ENCODE assay signal across 8 mouse cellular contexts in the genomic region with DNA sequence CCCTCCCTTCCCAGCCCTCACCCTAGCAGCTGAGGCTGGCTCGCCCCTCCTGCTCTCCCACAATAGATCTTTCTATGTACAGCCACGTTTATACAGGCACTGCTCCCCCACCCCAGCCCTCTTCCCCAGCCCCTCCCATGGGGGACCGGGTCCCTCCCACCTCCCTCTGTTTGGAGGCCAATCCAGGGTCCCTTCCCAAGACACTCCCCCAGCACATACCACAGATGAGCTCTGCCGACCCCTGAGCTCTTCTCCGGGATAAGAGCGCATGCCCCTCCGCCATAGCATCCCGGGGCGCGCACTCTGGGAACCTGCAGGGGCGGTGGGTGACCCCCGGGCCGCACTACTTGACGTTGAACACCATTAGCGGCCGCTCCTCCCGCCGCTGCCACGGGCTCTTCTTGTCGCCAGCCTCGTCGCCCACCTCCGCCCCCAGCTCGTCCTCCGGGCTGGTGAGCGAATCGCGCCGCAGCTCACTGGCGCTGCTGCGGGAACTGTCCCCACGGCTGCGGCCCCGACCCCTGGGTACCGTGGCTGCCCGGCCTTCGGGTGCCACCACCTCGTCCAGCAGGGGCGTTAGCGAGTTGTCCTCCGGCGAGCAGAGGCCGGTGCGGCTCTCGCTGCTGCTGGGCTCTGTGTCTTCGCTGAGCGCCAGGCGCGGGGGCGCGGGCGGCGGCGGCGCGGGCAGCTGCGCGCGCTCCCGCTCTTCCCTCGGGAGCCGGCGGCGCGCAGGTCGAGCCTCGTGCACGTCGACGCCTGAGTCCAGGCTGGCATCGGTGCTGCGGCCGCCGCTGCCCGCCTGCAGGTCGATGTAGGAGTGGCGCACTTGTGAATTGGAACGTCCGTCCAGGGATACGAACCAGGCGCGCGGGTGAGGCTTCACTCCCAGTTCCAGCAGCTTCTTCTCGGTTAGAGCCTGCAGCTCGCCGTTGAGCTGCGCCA. TPM values are rescaled to one million over a fixed set of nuclear protein-coding genes. Genes with fewer than 3 reads are reported as not detected.
DNase-seq lines count a peak whose midpoint lies in the region; ATAC-seq and TF ChIP-seq lines count a peak whose summit lies in the region.

No protein-coding gene starts in this region.

- peak overlapping the region; percentile 63 for H3K4me2 ChIP-seq in forebrain, embryonic 12.5 days
- peak overlapping the region; percentile 94 for H3K4me2 ChIP-seq in lung, embryonic 16.5 days (ENCODE audit: low read depth, low read length)

- H3K9ac ChIP-seq in forebrain, embryonic 12.5 days = peak overlapping the region; percentile 65
- peak overlapping the region; percentile 58 for H3K9ac ChIP-seq in lung, embryonic 16.5 days (ENCODE audit: low read length)

- peak; percentile 85 for DNase-seq in ES-CJ7 (ENCODE audit: low read depth, low spot score)
- DNase-seq in heart, postnatal 14 days = peak; percentile 65 to 75
- peak in 1 of 2 experiments; percentile 74 for DNase-seq in layer of hippocampus, adult 2 months (ENCODE audit: low spot score in 2 of 2)
- DNase-seq in retina, postnatal 1 day = peak; percentile 88
- no peak for DNase-seq in ovary, adult 18-20 months (ENCODE audit: low spot score)

- peaks cover 22% of the 10 kb centered on the region for H3K27me3 ChIP-seq in forebrain, embryonic 12.5 days
- H3K27me3 ChIP-seq in lung, embryonic 16.5 days (ENCODE audit: control insufficient read depth, insufficient read depth, low read depth, low read length) = no peaks in the 10 kb centered on the region

- peak; percentile 56 for ATAC-seq in forebrain, embryonic 12.5 days (ENCODE audit: low FRiP score)
- ATAC-seq in lung, embryonic 16.5 days (ENCODE audit: low read depth) = peak; percentile 61

- TF ChIP-seq POLR2A in bone marrow macrophage, adult 2 months (IDR thresholded peaks at IDR 0.05; ENCODE audit: borderline replicate concordance, low read depth, low read length) = no peak

- TF ChIP-seq CTCF in bone marrow macrophage, adult 2 months (IDR thresholded peaks at IDR 0.05; ENCODE audit: low read depth, low read length) = no peak
- TF ChIP-seq CTCF in layer of hippocampus, adult 2 months (conservative IDR thresholded peaks at IDR 0.05) = peak; percentile 61

- 4% methylated on average over 86 of the region's 87 CpGs for WGBS in forebrain, embryonic 12.5 days
- WGBS in lung, embryonic 16.5 days = 10% methylated on average over 86 of the region's 87 CpGs

- H3K4me1 ChIP-seq in bone marrow macrophage, adult 2 months (ENCODE audit: control insufficient read depth, insufficient read depth, low read length) = peaks cover 9% of the 10 kb centered on the region
- peaks cover 25% of the 10 kb centered on the region for H3K4me1 ChIP-seq in forebrain, embryonic 12.5 days
- H3K4me1 ChIP-seq in lung, embryonic 16.5 days (replicated peaks; ENCODE audit: control insufficient read depth, insufficient read depth, low read length) = peaks cover 17% of the 10 kb centered on the region

- intact Hi-C loops in heart, postnatal 14 days (cut with DNase I) = no loop called here

- H3K4me3 ChIP-seq in bone marrow macrophage, adult 2 months (ENCODE audit: insufficient read depth, low read length) = peak overlapping the region; percentile 52
- H3K4me3 ChIP-seq in forebrain, embryonic 12.5 days (replicated peaks) = peak overlapping the region; percentile 37
- peak overlapping the region; percentile 59 for H3K4me3 ChIP-seq in layer of hippocampus, adult 2 months
- H3K4me3 ChIP-seq in lung, embryonic 16.5 days (ENCODE audit: low read length) = peak overlapping the region; percentile 49

- H3K36me3 ChIP-seq in forebrain, embryonic 12.5 days (replicated peaks) = peaks cover 83% of the 10 kb centered on the region
- H3K36me3 ChIP-seq in lung, embryonic 16.5 days (ENCODE audit: control insufficient read depth, insufficient read depth, low read length) = peaks cover 35% of the 10 kb centered on the region

- no peak overlapping the region for H3K27ac ChIP-seq in bone marrow macrophage, adult 2 months (ENCODE audit: insufficient read depth, low read depth, low read length)
- peak overlapping the region; percentile 63 for H3K27ac ChIP-seq in forebrain, embryonic 12.5 days
- peak overlapping the region; percentile 92 for H3K27ac ChIP-seq in layer of hippocampus, adult 2 months
- peak overlapping the region; percentile 7; the same call in 1 of the 2 replicates for H3K27ac ChIP-seq in lung, embryonic 16.5 days (ENCODE audit: low read length)

- H3K9me3 ChIP-seq in forebrain, embryonic 12.5 days = no peaks in the 10 kb centered on the region
- H3K9me3 ChIP-seq in lung, embryonic 16.5 days (ENCODE audit: control insufficient read depth, low read length) = no peaks in the 10 kb centered on the region

RNA-seq across cellular contexts. Expression of a gene that starts 7.3 kb away (rescaled TPM):
- 1,924 and 2,101 TPM in 2 replicates for polyA plus RNA-seq in bone marrow macrophage, adult 2 months (2012; ENCODE audit: insufficient read depth, insufficient read length, missing spikeins)
- 55.5 and 57.6 TPM in 2 replicates for polyA plus RNA-seq in forebrain, embryonic 12.5 days (2016; fragmentation: Nextera tagmentation; extraction: Ambion mirVana)
- total RNA-seq in heart, postnatal 14 days (2021) = 100 to 1,000 TPM; 130 to 136 TPM
- total RNA-seq in layer of hippocampus, adult 2 months (2021) = 10 to 100 TPM; 60.6 to 66.4 TPM
- polyA plus RNA-seq in lung, embryonic 16.5 days (2015; fragmentation: Nextera tagmentation; extraction: Ambion mirVana) = 195 and 201 TPM in 2 replicates

RNA-seq across cellular contexts. Expression of a gene that starts 10.1 kb away (rescaled TPM):
- not detected in 2 replicates for polyA plus RNA-seq in bone marrow macrophage, adult 2 months (2012; ENCODE audit: insufficient read depth, insufficient read length, missing spikeins)
- polyA plus RNA-seq in forebrain, embryonic 12.5 days (2016; fragmentation: Nextera tagmentation; extraction: Ambion mirVana) = 13.3 and 15.2 TPM in 2 replicates
- total RNA-seq in heart, postnatal 14 days (2021) = 10 to 100 TPM; 10.5 to 11.4 TPM
- total RNA-seq in layer of hippocampus, adult 2 months (2021) = 100 to 1,000 TPM in 1 of 2 experiments, 10 to 100 TPM in 1; 92.5 to 102 TPM
- polyA plus RNA-seq in lung, embryonic 16.5 days (2015; fragmentation: Nextera tagmentation; extraction: Ambion mirVana) = 2.9 and 3.9 TPM in 2 replicates

RNA-seq across cellular contexts. Expression of a gene that starts 29.6 kb away (rescaled TPM):
- polyA plus RNA-seq in bone marrow macrophage, adult 2 months (2012; ENCODE audit: insufficient read depth, insufficient read length, missing spikeins) = 133 and 173 TPM in 2 replicates
- 173 TPM in 2 replicates for polyA plus RNA-seq in forebrain, embryonic 12.5 days (2016; fragmentation: Nextera tagmentation; extraction: Ambion mirVana)
- 100 to 1,000 TPM; 163 to 176 TPM for total RNA-seq in heart, postnatal 14 days (2021)
- total RNA-seq in layer of hippocampus, adult 2 months (2021) = 10 to 100 TPM; 62.5 to 62.6 TPM
- polyA plus RNA-seq in lung, embryonic 16.5 days (2015; fragmentation: Nextera tagmentation; extraction: Ambion mirVana) = 234 and 252 TPM in 2 replicates

RNA-seq across cellular contexts. Expression of a gene that starts 32.5 kb away (rescaled TPM):
- 2.3 and 2.5 TPM in 2 replicates for polyA plus RNA-seq in bone marrow macrophage, adult 2 months (2012; ENCODE audit: insufficient read depth, insufficient read length, missing spikeins)
- 3.5 and 4.5 TPM in 2 replicates for polyA plus RNA-seq in forebrain, embryonic 12.5 days (2016; fragmentation: Nextera tagmentation; extraction: Ambion mirVana)
- total RNA-seq in heart, postnatal 14 days (2021) = 1 to 10 TPM; 3.1 to 3.3 TPM
- total RNA-seq in layer of hippocampus, adult 2 months (2021) = 1 to 10 TPM; 2.3 to 3.5 TPM
- 12.1 TPM in 2 replicates for polyA plus RNA-seq in lung, embryonic 16.5 days (2015; fragmentation: Nextera tagmentation; extraction: Ambion mirVana)

RNA-seq across cellular contexts. Expression of a gene that starts 44.2 kb away (rescaled TPM):
- polyA plus RNA-seq in bone marrow macrophage, adult 2 months (2012; ENCODE audit: insufficient read depth, insufficient read length, missing spikeins) = not detected in 2 replicates
- polyA plus RNA-seq in forebrain, embryonic 12.5 days (2016; fragmentation: Nextera tagmentation; extraction: Ambion mirVana) = 103 and 113 TPM in 2 replicates
- under 1 TPM in 1 of 2 experiments, not detected in 1; 0.29 TPM for total RNA-seq in heart, postnatal 14 days (2021)
- total RNA-seq in layer of hippocampus, adult 2 months (2021) = 100 to 1,000 TPM; 482 to 488 TPM
- 1.8 and 2.9 TPM in 2 replicates for polyA plus RNA-seq in lung, embryonic 16.5 days (2015; fragmentation: Nextera tagmentation; extraction: Ambion mirVana)
